Mouse (Mus musculus) heart, postnatal 0 days (tissue): Measurements from ENCODE around the gene Slc9a7.

Experiments used
- CTCF ChIP-seq: IDR thresholded peaks from 2 replicates; pipeline ENCODE4 v1.5.1; 2016; ENCODE audit warnings: antibody characterized with exemption, control low read depth, low read depth
- EP300 ChIP-seq: IDR thresholded peaks from 2 replicates; pipeline ENCODE4 v1.6.1; 2016; ENCODE audit warnings: antibody characterized with exemption, low read depth

DNA sequence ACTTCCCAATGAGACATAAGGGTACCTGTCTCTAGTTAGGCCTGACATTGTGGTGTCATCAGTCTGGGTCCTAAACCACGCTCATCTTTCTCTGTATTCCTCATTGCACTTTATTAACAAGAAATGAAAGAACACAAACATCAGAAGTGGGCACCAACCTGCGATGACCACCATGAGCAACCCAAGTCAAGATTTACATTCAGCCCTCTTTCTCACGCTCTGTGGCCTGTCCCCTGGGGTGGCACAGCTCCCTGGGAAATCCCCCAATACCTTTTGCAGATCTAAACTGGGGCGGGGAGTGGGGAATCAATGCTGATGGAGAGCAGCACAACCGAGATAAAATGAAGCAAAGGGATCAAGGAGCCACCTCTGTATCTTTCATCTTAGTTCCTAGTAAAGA lies 892 bp downstream of the Slc9a7 start:
- TF ChIP-seq CTCF (no peak), EP300 (no peak)
